Mouse (Mus musculus): Measurements from ENCODE around the gene Lmtk3. TPM values are rescaled to one million over a fixed set of nuclear protein-coding genes. Genes with fewer than 3 reads are reported as not detected.

Gene Lmtk3
- total RNA-seq, 2 experiments from 2014 or later, result 290 to 306 TPM

- DNase-seq (ENCODE audit: low spot score in 2 of 2), result no peak
Measured at GRCm38 (mm10) chr7:45850661-45851060, 67.1 kb downstream of the Lmtk3 start.

- DNase-seq (ENCODE audit: low spot score in 2 of 2), result no peak
Measured at GRCm38 (mm10) chr7:45853089-45853488, 69.6 kb downstream of the Lmtk3 start.

Other genes with a start within 250 kb of the Lmtk3 start
- not detected for gene Hsd17b14, start 228.8 kb upstream of the Lmtk3 start, total RNA-seq (2021)
- gene Bcat2, start 213.6 kb upstream of the Lmtk3 start, total RNA-seq (2021), result 10 to 100 TPM; 21.4 to 27.2 TPM
- not detected for gene Fgf21, start 168.2 kb upstream of the Lmtk3 start, total RNA-seq (2021)
- gene Fut1, start 166.4 kb upstream of the Lmtk3 start, total RNA-seq (2021), result not detected
- gene Izumo1, start 161.9 kb upstream of the Lmtk3 start, total RNA-seq (2021), result under 1 TPM in 1 of 2 experiments, not detected in 1; 0.23 TPM
- gene Rasip1, start 156.2 kb upstream of the Lmtk3 start, total RNA-seq (2021), result 10 to 100 TPM in 1 of 2 experiments, 1 to 10 TPM in 1; 9.3 to 10.3 TPM
- gene Mamstr, start 143.8 kb upstream of the Lmtk3 start, total RNA-seq (2021), result 1 to 10 TPM; 1.7 to 1.8 TPM
- under 1 TPM; 0.30 to 0.67 TPM for gene Fut2, start 117.3 kb upstream of the Lmtk3 start, total RNA-seq (2021)
- under 1 TPM; 0.67 to 0.94 TPM for gene Ntn5, start 99.7 kb upstream of the Lmtk3 start, total RNA-seq (2021)
- gene Sec1, start 89.3 kb upstream of the Lmtk3 start, total RNA-seq (2021), result under 1 TPM; 0.24 to 0.41 TPM
- gene Car11, start 83.9 kb upstream of the Lmtk3 start, total RNA-seq (2021), result 100 to 1,000 TPM; 110 to 123 TPM
- gene Dbp, start 78.7 kb upstream of the Lmtk3 start, total RNA-seq (2021), result 10 to 100 TPM; 49.7 to 59.1 TPM
- gene Rpl18, start 68.3 kb upstream of the Lmtk3 start, total RNA-seq (2021), result 100 to 1,000 TPM; 423 to 452 TPM
- gene Sphk2, start 65.7 kb upstream of the Lmtk3 start, total RNA-seq (2021), result 10 to 100 TPM; 30.5 to 31.4 TPM
- gene Fam83e, start 62.5 kb upstream of the Lmtk3 start, total RNA-seq (2021), result under 1 TPM; 0.48 to 0.60 TPM
- gene Spaca4, start 57.9 kb upstream of the Lmtk3 start, total RNA-seq (2021), result not detected
- gene Sult2b1, start 931 bp downstream of the Lmtk3 start, total RNA-seq (2021), result 10 to 100 TPM in 1 of 2 experiments, 1 to 10 TPM in 1; 8.7 to 12.0 TPM
- 100 to 1,000 TPM; 174 to 179 TPM for gene Cyth2, start 30.8 kb downstream of the Lmtk3 start, total RNA-seq (2021)
- 1 to 10 TPM; 1.6 to 2.1 TPM for gene Kcnj14, start 41.0 kb downstream of the Lmtk3 start, total RNA-seq (2021)
- gene Grwd1, start 47.2 kb downstream of the Lmtk3 start, total RNA-seq (2021), result 10 to 100 TPM; 21.2 to 21.9 TPM
- gene Kdelr1, start 89.0 kb downstream of the Lmtk3 start, total RNA-seq (2021), result 10 to 100 TPM; 87.5 to 91.6 TPM
- gene Grin2d, start 94.6 kb downstream of the Lmtk3 start, total RNA-seq (2021), result 10 to 100 TPM; 19.7 to 20.4 TPM
- gene Syngr4, start 113.0 kb downstream of the Lmtk3 start, total RNA-seq (2021), result not detected
- 10 to 100 TPM; 20.8 to 25.6 TPM for gene Tmem143, start 113.2 kb downstream of the Lmtk3 start, total RNA-seq (2021)
- 1 to 10 TPM; 1.8 to 2.6 TPM for gene Emp3, start 137.7 kb downstream of the Lmtk3 start, total RNA-seq (2021)
- 1 to 10 TPM; 2.1 to 6.2 TPM for gene Ccdc114, start 140.3 kb downstream of the Lmtk3 start, total RNA-seq (2021)
- gene Abcc6, start 246.6 kb downstream of the Lmtk3 start, total RNA-seq (2021), result 1 to 10 TPM; 4.3 to 5.9 TPM
- 100 to 1,000 TPM; 113 to 118 TPM for gene Nomo1, start 250.0 kb downstream of the Lmtk3 start, total RNA-seq (2021)